Mouse (Mus musculus): ENCODE results near the gene Ugt1a2.

Gene Ugt1a2

GRCm38 (mm10) chr1:88233421-88234247 is 33.2 kb downstream of the Ugt1a2 start:
- DNase-seq (ENCODE audit: low read depth, low spot score): no peak

GRCm38 (mm10) chr1:88234248-88234610 is 33.8 kb downstream of the Ugt1a2 start:
- no peak for DNase-seq (ENCODE audit: low read depth, low spot score)

- DNase-seq (ENCODE audit: low read depth, low spot score): no peak
Measured at GRCm38 (mm10) chr1:88234646-88235045, 34.2 kb downstream of the Ugt1a2 start.

- no peak for DNase-seq (ENCODE audit: low read depth, low spot score)
Measured at GRCm38 (mm10) chr1:88235046-88235893, 34.9 kb downstream of the Ugt1a2 start.

GRCm38 (mm10) chr1:88235894-88236415 is 35.6 kb downstream of the Ugt1a2 start:
- no peak for DNase-seq (ENCODE audit: low read depth, low spot score)

- DNase-seq (ENCODE audit: low read depth, low spot score): no peak
Measured at GRCm38 (mm10) chr1:88237311-88237710, 36.9 kb downstream of the Ugt1a2 start.

- no peak for DNase-seq (ENCODE audit: low read depth, low spot score)
Measured at GRCm38 (mm10) chr1:88238771-88239170, 38.4 kb downstream of the Ugt1a2 start.

- DNase-seq (ENCODE audit: low read depth, low spot score): no peak
Measured at GRCm38 (mm10) chr1:88240072-88240471, 39.7 kb downstream of the Ugt1a2 start.

GRCm38 (mm10) chr1:88240579-88240978 is 40.2 kb downstream of the Ugt1a2 start:
- no peak for DNase-seq (ENCODE audit: low read depth, low spot score)

GRCm38 (mm10) chr1:88243861-88244260 is 43.5 kb downstream of the Ugt1a2 start:
- DNase-seq (ENCODE audit: low read depth, low spot score): no peak

- DNase-seq (ENCODE audit: low read depth, low spot score): no peak
Measured at GRCm38 (mm10) chr1:88245881-88246280, 45.5 kb downstream of the Ugt1a2 start.

- no peak for DNase-seq (ENCODE audit: low read depth, low spot score)
Measured at GRCm38 (mm10) chr1:88246386-88246785, 46.0 kb downstream of the Ugt1a2 start.

- DNase-seq (ENCODE audit: low read depth, low spot score): no peak
Measured at GRCm38 (mm10) chr1:88247660-88248059, 47.3 kb downstream of the Ugt1a2 start.

GRCm38 (mm10) chr1:88248658-88249057 is 48.3 kb downstream of the Ugt1a2 start:
- no peak for DNase-seq (ENCODE audit: low read depth, low spot score)

- DNase-seq (ENCODE audit: low read depth, low spot score): no peak
Measured at GRCm38 (mm10) chr1:88249596-88249995, 49.2 kb downstream of the Ugt1a2 start.

GRCm38 (mm10) chr1:88250023-88250422 is 49.6 kb downstream of the Ugt1a2 start:
- no peak for DNase-seq (ENCODE audit: low read depth, low spot score)

GRCm38 (mm10) chr1:88253106-88253505 is 52.7 kb downstream of the Ugt1a2 start:
- DNase-seq (ENCODE audit: low read depth, low spot score): no peak

GRCm38 (mm10) chr1:88253540-88253939 is 53.1 kb downstream of the Ugt1a2 start:
- DNase-seq (ENCODE audit: low read depth, low spot score): no peak

GRCm38 (mm10) chr1:88254793-88255465 is 54.5 kb downstream of the Ugt1a2 start:
- no peak for DNase-seq (ENCODE audit: low read depth, low spot score)

- no peak for DNase-seq (ENCODE audit: low read depth, low spot score)
Measured at GRCm38 (mm10) chr1:88255466-88255857, 55.1 kb downstream of the Ugt1a2 start.

- DNase-seq (ENCODE audit: low read depth, low spot score): no peak
Measured at GRCm38 (mm10) chr1:88255989-88256754, 55.8 kb downstream of the Ugt1a2 start.

All from R1 (cell line).